Mouse (Mus musculus): ENCODE results near the gene Pon1. TPM values are rescaled to one million over a fixed set of nuclear protein-coding genes. Genes with fewer than 3 reads are reported as not detected.

Pon1 gene
- total RNA-seq, 1 experiment from 2014 or later: 3.3 TPM

GRCm38 (mm10) chr6:5177967-5178891 lies 15.5 kb downstream of the Pon1 start:
- no peak for DNase-seq

DNA sequence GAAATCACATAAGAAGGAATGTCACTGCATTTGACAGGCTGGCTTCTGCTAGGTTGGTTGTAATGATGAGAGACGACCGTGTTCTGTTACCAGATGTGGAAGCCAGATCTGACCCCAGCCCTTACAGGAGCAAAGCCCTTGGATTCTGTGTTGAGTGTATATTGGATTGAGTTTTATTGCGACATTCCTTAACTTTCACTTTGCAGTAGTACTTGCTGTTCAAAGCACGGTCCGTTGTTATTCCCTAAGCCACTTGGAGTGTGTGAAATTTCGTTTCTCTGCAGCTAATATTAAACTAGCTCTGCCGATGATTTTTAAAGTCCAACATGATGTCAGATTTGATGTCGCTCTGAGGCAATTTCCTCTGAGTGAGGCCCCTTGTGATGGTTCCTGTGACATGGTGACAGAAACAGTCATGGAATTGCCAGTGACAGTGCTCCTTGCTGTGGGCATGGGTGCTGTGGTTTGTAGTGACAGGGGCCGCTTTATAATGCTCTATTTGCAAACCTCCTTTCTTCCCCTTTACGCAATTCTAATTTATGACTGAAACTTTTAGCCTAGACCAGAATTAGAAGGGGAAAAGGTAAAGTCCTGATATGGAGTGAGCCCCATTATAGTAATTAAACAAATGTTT lies 19.4 kb downstream of the Pon1 start:
- DNase-seq: no peak

- no peak for DNase-seq
These were observed 21.2 kb downstream of the Pon1 start for GRCm38 (mm10) chr6:5172571-5172970.

GRCm38 (mm10) chr6:5171418-5171817 lies 22.3 kb downstream of the Pon1 start:
- DNase-seq: no peak

DNA sequence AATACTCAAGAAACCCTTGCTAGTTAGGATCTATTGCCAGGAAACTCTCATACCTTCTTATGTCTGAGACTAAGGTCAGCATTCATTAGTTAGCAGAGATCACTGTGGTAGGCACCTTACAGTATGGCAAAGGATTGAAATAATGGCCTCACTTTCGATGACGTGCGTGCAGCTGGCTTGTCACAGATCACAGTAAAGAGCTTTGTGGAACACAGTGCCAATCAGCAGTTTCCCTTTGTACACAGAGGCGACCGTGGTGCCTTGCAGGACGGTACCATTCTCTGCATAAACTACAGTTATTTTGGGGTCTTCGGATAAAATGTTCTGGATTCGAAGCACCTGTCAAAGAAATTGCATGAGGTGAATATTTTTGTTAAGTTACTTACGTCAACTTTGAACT lies 25.6 kb downstream of the Pon1 start:
- no peak for DNase-seq

DNA sequence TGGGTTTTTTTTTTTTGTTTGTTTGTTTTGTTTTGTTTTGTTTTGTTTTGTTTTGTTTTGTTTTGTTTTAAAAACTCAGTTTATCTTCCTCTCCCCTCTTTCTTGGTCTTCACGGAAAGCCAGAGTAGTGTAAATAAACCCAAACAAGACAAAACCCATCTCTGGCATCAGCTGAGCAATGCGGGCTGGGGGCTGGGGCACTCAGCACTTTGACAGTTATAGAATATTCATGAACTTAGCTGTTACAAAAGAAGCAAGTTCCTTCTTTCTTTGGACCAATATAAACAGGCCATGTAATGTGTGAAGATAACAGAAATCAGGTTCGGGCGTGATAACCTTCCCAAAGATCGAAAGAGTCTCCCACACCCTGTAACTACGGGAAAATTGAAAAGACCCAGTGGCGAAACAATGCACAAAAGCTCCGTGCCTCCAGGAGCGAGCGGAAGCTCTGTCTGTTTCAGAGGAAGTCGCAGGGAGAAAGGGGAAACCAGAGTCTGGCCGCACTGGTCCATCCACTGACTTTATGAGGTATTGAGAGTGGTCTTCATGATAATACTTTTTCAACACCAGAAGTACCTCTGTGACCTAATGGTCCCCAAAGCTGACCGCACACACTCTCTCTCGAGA lies 26.6 kb downstream of the Pon1 start:
- no peak for DNase-seq

DNA sequence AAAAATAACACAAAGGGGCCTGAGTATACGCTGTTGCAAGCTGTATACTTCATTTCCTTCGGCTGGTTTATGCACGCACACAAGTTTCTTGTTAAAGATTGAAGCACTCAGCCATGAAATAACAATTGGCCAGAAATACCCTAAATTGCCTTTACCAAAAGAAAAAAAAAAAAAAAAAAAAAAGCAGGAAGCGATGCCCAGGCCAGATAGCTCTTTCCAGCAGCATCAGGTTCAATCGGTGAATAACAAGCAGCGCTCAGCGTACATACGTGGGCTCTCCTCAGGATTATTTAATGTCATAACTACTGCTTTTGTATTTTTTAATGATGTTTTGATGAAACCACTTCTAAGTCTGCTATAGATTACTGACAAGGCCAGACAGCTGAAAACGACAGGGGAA lies 28.9 kb downstream of the Pon1 start:
- DNase-seq: no peak

DNA sequence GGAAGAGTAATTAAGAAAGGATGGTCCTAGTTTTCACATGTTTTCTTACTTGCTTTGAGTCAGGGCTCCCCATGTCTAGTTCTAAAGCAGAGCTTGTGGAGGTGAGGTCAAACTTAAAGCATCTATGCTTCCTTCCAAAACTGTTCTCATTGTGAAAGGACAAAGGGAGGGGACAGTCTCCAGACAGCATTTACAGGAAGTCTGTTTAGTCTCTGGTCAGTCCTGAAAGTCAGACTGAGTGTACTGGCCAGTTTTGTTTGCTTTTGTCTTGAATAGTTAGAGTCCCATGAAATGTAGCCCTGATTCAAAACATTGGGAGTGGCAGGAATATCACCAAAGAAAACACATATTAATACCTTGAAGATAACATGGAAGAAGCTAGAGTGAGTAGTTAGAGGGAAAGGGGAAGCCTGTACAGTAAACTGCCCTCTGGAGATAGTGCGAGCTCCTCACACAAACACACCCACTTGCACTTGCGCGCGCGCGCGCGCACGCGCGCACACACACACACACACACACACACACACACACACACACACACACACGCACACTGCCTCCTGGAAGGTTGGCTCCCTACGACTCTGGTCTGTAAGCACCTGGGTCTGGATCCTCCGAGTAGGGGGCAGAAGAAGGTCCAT lies 30.1 kb downstream of the Pon1 start:
- DNase-seq: no peak

DNA sequence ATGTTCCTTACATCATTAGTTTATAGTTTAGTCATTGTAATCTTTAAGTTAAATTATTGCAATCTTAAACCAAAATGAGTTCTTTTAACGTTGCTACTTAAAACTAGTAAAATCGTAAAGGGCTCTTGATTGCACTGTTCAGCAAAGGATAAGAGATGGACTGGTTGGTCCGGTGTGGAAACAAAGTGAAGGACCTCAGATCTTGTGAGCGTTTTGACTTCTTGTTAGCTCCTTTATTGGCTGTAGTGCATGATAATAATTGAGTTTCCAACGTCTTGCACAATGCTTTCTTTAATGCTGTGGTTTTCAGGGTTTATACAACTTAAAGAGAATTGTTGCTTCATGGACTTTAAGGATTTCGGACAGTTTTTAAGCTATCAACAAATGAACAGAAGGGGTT lies 31.7 kb downstream of the Pon1 start:
- no peak for DNase-seq

DNA sequence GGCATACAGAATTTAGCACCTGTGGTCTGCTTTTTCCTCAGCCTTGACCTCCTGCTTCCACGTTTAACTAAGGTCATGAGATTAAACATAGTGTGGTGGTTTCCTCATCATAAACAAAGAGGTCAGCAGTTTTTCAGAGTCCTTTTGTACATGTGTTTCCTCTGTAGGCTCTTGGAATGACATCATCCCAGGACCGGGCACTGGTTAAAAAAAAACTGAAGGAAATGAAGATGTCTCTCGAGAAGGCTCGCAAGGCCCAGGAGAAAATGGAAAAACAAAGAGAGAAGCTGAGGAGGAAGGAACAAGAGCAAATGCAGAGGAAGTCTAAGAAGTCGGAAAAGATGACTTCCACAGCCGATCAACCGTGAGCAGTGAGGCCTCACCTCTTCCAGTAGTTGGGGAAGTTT lies 34.4 kb downstream of the Pon1 start:
- no peak for DNase-seq

- DNase-seq: no peak
These were observed 37.0 kb downstream of the Pon1 start for GRCm38 (mm10) chr6:5156541-5157425.

GRCm38 (mm10) chr6:5155313-5155927 lies 38.3 kb downstream of the Pon1 start:
- DNase-seq: no peak

GRCm38 (mm10) chr6:5154786-5155185 lies 39.0 kb downstream of the Pon1 start:
- no peak for DNase-seq

DNA sequence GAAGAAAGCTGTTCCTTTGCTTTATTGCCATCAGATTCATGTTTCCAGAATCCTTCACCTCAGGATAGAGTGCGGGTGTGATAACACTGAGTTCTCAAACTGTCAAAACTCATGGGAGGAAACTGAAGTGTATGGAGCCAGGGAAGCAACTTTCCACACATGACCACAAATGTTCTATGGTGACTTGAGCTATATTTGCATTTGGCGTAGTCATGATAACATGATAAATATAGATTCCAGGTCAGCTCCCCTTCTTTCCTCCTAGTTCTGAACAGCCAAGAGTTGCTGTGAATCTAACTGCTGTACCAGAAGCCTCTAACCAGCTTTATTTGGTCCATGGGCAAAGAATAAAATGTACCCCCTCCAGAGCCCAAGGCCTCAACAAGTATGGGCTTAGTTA lies 41.6 kb downstream of the Pon1 start:
- no peak for DNase-seq

GRCm38 (mm10) chr6:5151171-5151570 lies 42.6 kb downstream of the Pon1 start:
- DNase-seq: peak; percentile 53

- DNase-seq: no peak
These were observed 43.8 kb downstream of the Pon1 start for GRCm38 (mm10) chr6:5149941-5150340.

DNA sequence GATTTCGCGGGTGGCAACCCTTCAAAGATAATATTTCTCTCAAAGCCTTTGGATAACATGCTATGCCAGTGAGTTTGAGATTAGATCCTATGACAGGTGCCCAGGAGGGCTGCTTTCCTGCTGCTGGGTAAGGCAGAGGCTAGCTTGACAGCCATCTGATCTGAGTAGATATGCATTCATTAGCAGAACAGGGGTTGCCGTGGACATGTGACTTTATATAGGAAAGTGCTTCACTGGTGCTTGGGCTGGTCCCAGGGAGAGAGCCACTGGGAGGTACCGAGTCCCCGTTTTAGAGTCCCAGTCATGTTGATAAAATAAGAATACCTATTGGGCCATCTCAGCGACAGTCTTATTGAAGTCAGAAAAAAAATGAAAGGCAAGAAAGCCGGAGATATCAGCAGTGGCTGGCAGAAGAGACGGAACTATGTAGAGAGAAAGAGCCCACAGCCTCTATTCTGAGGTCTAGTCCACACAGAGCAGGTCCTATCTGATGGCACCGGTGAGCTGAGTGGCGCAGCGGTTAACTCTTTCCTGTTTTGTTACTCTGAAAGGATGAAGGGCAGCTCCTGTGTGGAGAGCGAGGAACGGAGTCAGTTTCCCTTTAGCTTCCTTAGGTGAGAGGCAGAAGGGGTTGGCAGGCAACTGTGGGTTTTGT lies 46.1 kb downstream of the Pon1 start:
- no peak for DNase-seq

DNA sequence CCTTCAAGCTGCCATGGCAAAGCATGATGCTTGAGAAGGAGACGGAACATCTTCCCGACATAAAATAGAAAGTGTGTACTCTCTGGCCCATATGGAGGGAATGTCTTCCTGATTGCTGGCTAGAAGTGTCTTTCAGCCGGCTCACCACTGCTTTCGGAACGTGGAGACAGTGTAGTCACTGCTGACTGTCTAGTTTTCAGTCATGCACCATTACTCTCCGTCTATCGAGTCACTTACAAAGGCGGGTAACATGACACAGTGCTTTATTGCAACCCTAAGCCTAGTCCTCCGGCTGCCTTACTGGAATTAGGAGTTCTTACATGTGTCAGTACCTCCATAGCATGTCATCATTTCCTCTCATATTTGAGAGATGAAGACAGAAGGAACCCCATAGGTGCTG lies 54.1 kb downstream of the Pon1 start:
- DNase-seq: no peak

GRCm38 (mm10) chr6:5138875-5139631 lies 54.7 kb downstream of the Pon1 start:
- DNase-seq: no peak

GRCm38 (mm10) chr6:5136046-5136445 lies 57.7 kb downstream of the Pon1 start:
- DNase-seq: no peak
